ENCODE assay signal across 19 mouse cellular contexts in the genomic region with DNA sequence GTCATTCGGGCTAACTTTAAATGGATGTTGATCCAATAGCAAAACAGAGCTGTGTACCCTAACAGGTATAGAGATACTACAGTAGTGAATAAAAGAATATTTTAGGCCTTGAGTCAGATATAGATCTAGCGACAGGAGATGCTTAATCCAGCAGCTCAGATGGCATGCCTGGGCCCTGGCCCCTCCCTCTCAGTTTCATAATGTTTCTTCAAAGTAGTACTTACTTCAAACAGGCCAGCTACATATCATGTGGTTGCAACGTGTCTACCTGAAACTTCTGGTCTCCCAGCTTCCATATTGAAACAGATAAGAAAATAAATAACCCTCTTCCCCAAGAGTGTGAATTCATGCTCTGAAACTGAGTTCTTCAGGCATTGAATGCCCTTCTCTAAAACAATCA.
"Had no signal": no experiment of that assay in that cellular context is flagged by ENCODE, and none has a peak within 500 bp of the region (broad histone marks: within the 10 kb centered on the region; RNA-seq: fewer than 3 reads in every experiment).

No protein-coding gene starts in this region.

- ATAC-seq: liver, postnatal 0 days; lung, postnatal 0 days; midbrain, embryonic 13.5 days; midbrain, embryonic 15.5 days had no signal

- H3K27me3 ChIP-seq: liver, embryonic 15.5 days; lung, embryonic 15.5 days; megakaryocyte, embryonic 14.5 days; midbrain, embryonic 13.5 days; midbrain, embryonic 15.5 days; neural tube, embryonic 12.5 days; stomach, embryonic 15.5 days had no signal

- H3K9ac ChIP-seq: liver, embryonic 15.5 days; liver, postnatal 0 days; lung, embryonic 15.5 days; midbrain, embryonic 13.5 days; midbrain, embryonic 15.5 days; neural tube, embryonic 12.5 days; stomach, embryonic 15.5 days had no signal

- H3K36me3 ChIP-seq: liver, embryonic 15.5 days; lung, embryonic 15.5 days; midbrain, embryonic 13.5 days; midbrain, embryonic 15.5 days; neural tube, embryonic 12.5 days; stomach, embryonic 15.5 days had no signal

- H3K9me3 ChIP-seq: liver, embryonic 15.5 days; lung, embryonic 15.5 days; megakaryocyte, embryonic 14.5 days; midbrain, embryonic 13.5 days; midbrain, embryonic 15.5 days; neural tube, embryonic 12.5 days; stomach, embryonic 15.5 days had no signal

- H3K27ac ChIP-seq: liver, embryonic 15.5 days; lung, embryonic 15.5 days; macrophage; midbrain, embryonic 13.5 days; midbrain, embryonic 15.5 days; neural tube, embryonic 12.5 days; stomach, embryonic 15.5 days; stomach, postnatal 0 days had no signal

- H3K4me3 ChIP-seq: liver, embryonic 15.5 days; lung, embryonic 15.5 days; megakaryocyte, embryonic 14.5 days; midbrain, embryonic 13.5 days; midbrain, embryonic 15.5 days; neural tube, embryonic 12.5 days; stomach, embryonic 15.5 days had no signal

- H3K4me1 ChIP-seq: neural tube, embryonic 12.5 days had no signal

- H3K4me2 ChIP-seq: liver, embryonic 15.5 days; lung, embryonic 15.5 days; midbrain, embryonic 11.5 days; midbrain, embryonic 13.5 days; midbrain, embryonic 15.5 days; neural tube, embryonic 12.5 days; stomach, embryonic 15.5 days had no signal

- DNase-seq: liver, postnatal 0 days; lung, adult 2 months; lung, postnatal 14 days; lung, postnatal 36 days; right cerebral cortex, postnatal 14 days; thymus, adult 2 months; thymus, postnatal 25 days; thymus, postnatal 4 days had no signal
